Mouse (Mus musculus) common myeloid progenitor, adult 5-6 weeks (primary cell): ENCODE data around the gene Slc6a13. TPM values are rescaled to one million over a fixed set of nuclear protein-coding genes. Genes with fewer than 3 reads are reported as not detected.

Experiments
- ATAC-seq: replicated peaks from 2 replicates; pipeline ENCODE4 v1.8.0; 2016; ENCODE audit warnings: low read depth, mild to moderate bottlenecking, moderate TSS enrichment, inconsistent platforms; ENCODE audit not compliant: poor library complexity, severe bottlenecking
- total RNA-seq: library from RNA; stranded (forward); fragments of 200-1000, 187-1606 nt; gene quantifications from 2 replicates; pipeline ENCODE4 v1.2.3, GENCODE M21; 2017

The Slc6a13 gene
- 3.0 and 3.2 TPM in 2 replicates for total RNA-seq

- ATAC-seq: no peak
Observed at GRCm38 (mm10) chr6:121299954-121300353, at the start of gene Slc6a13. TSS of gene Slc6a13 (plus strand) at chr6:121300227.

- no peak for ATAC-seq
Observed at GRCm38 (mm10) chr6:121250406-121250805, 49.6 kb upstream of the Slc6a13 start.

GRCm38 (mm10) chr6:121251256-121251655 is 48.8 kb upstream of the Slc6a13 start:
- peak; percentile 57 for ATAC-seq

- peak; percentile 79 for ATAC-seq
Observed at GRCm38 (mm10) chr6:121260548-121260947, 39.5 kb upstream of the Slc6a13 start.

GRCm38 (mm10) chr6:121261233-121261632 is 38.8 kb upstream of the Slc6a13 start:
- peak; percentile 60 for ATAC-seq

GRCm38 (mm10) chr6:121262004-121262403 is 38.0 kb upstream of the Slc6a13 start:
- no peak for ATAC-seq

GRCm38 (mm10) chr6:121262496-121262895 is 37.5 kb upstream of the Slc6a13 start:
- no peak for ATAC-seq

GRCm38 (mm10) chr6:121270156-121270555 is 29.9 kb upstream of the Slc6a13 start:
- ATAC-seq: no peak

GRCm38 (mm10) chr6:121271707-121272074 is 28.3 kb upstream of the Slc6a13 start:
- ATAC-seq: no peak

- ATAC-seq: peak; percentile 89
Observed at GRCm38 (mm10) chr6:121272075-121272800, 27.8 kb upstream of the Slc6a13 start.

- ATAC-seq: peak; percentile 27; the same call in 1 of the 2 replicates
Observed at GRCm38 (mm10) chr6:121274356-121274755, 25.7 kb upstream of the Slc6a13 start.

- ATAC-seq: no peak
Observed at GRCm38 (mm10) chr6:121284132-121284531, 15.9 kb upstream of the Slc6a13 start.

GRCm38 (mm10) chr6:121299317-121299716 is 710 bp upstream of the Slc6a13 start:
- ATAC-seq: no peak

GRCm38 (mm10) chr6:121300504-121300903 is 477 bp downstream of the Slc6a13 start:
- no peak for ATAC-seq

GRCm38 (mm10) chr6:121303466-121304220 is 3.6 kb downstream of the Slc6a13 start:
- no peak for ATAC-seq

GRCm38 (mm10) chr6:121304630-121305029 is 4.6 kb downstream of the Slc6a13 start:
- no peak for ATAC-seq

- no peak for ATAC-seq
Observed at GRCm38 (mm10) chr6:121305571-121305970, 5.5 kb downstream of the Slc6a13 start.

- no peak for ATAC-seq
Observed at GRCm38 (mm10) chr6:121310984-121311383, 11.0 kb downstream of the Slc6a13 start.

GRCm38 (mm10) chr6:121319099-121319498 is 19.1 kb downstream of the Slc6a13 start:
- no peak for ATAC-seq

- ATAC-seq: no peak
Observed at GRCm38 (mm10) chr6:121322381-121323110, 22.5 kb downstream of the Slc6a13 start.

GRCm38 (mm10) chr6:121325298-121325697 is 25.3 kb downstream of the Slc6a13 start:
- ATAC-seq: no peak
